Mouse (Mus musculus) limb, embryonic 10.5 days (tissue): ENCODE data around the gene Gm47791. TPM values are rescaled to one million over a fixed set of nuclear protein-coding genes. Genes with fewer than 3 reads are reported as not detected.

Experiments
- DNase-seq: peaks from one replicate; pipeline ENCODE4 v3.0.0-alpha.2; 2017; ENCODE audit warnings: low spot score
- H3K27ac ChIP-seq: fragments of 300-500 bp; sonication (generic); 2 replicates; pipeline ENCODE4 v1.5.1; 2016; ENCODE audit warnings: mild to moderate bottlenecking
- H3K27me3 ChIP-seq: fragments of 300-500 bp; sonication (generic); 2 replicates; pipeline ENCODE4 v1.6.1; 2016; ENCODE audit warnings: low read depth, mild to moderate bottlenecking; ENCODE audit not compliant: poor library complexity, severe bottlenecking
- H3K36me3 ChIP-seq: fragments of 300-500 bp; sonication (generic); 2 replicates; pipeline ENCODE4 v1.6.1; 2016; ENCODE audit warnings: mild to moderate bottlenecking, moderate library complexity
- H3K4me1 ChIP-seq: fragments of 300-500 bp; sonication (generic); 2 replicates; pipeline ENCODE4 v1.6.1; 2016
- H3K4me3 ChIP-seq: fragments of 300-500 bp; sonication (generic); 2 replicates; pipeline ENCODE4 v1.5.1; 2016; ENCODE audit warnings: mild to moderate bottlenecking, moderate library complexity
- H3K9me3 ChIP-seq: fragments of 300-500 bp; sonication (generic); replicated peaks from 2 replicates; pipeline ENCODE4 v1.6.1; 2016; ENCODE audit warnings: mild to moderate bottlenecking
- WGBS: fragments of 180-500 bp; shearing (Covaris S2); methylation state at CpG from one replicate; pipeline ENCODE4 v1.1.7; 2016; 5-methylcytosine and 5-hydroxymethylcytosine counted together
- polyA plus RNA-seq: library from polyadenylated mRNA; unstranded; fragments of >200 nt; fragmentation: Nextera tagmentation; extraction: Ambion mirVana; gene quantifications from 2 replicates; pipeline ENCODE4 v1.2.1, GENCODE M21; 2016

The Gm47791 gene
- polyA plus RNA-seq, 1 experiment from 2014 or later: not detected

DNA sequence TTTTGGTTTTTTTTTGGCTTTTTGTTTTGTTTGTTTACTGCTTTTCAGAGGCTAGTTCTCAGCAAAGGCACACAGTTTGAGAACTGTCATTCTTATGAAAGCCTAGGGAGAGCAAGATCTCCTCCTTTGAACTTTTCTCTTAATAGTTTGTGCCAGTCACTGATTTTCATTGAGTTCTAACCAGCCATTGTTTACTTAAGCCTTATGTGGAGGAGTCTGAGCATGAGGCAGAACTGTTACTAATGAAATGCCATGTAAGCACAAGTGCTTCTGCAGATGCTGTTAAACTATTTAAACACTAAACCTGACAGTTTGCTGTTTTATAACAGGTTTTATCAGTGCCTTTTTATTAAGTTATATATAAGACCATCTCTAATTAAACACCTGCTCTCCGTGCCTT, 33.0 kb downstream of the Gm47791 start:
- 97% methylated on average over 1 of the region's 1 CpGs for WGBS
- no peaks in the 10 kb centered on the region for H3K9me3 ChIP-seq

DNA sequence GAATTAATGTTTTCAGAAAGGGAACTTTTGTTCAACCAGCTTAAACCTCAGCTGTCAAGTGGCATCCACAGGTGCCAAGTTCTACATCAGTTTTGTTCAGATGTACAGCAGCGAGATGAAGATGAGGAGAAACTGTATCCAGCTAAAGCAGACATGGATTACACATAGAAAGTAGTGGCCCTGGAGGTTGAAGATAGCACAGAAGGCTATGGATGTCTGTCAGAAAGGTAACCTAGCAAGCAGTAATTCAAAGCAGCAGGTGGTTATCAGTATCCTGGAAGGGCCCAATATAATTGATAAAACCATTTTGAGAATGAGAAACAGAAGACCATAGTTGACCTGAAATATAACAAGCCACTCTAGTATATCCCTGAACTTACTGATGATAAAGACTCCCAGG, 37.7 kb downstream of the Gm47791 start:
- H3K4me3 ChIP-seq: no peak overlapping the region
- no peak for DNase-seq
- peaks cover 98% of the 10 kb centered on the region for H3K36me3 ChIP-seq
- no peaks in the 10 kb centered on the region for H3K4me1 ChIP-seq
- 89% methylated on average over 1 of the region's 1 CpGs for WGBS
- H3K27me3 ChIP-seq: no peaks in the 10 kb centered on the region
- H3K9me3 ChIP-seq: no peaks in the 10 kb centered on the region
- H3K27ac ChIP-seq: no peak overlapping the region

More for the DNA sequence above, 33.0 kb downstream of the Gm47791 start:
- H3K4me1 ChIP-seq: no peaks in the 10 kb centered on the region
- H3K27me3 ChIP-seq: no peaks in the 10 kb centered on the region
- no peak for DNase-seq
- no peak overlapping the region for H3K27ac ChIP-seq
- no peak overlapping the region for H3K4me3 ChIP-seq
- H3K36me3 ChIP-seq: peaks cover 79% of the 10 kb centered on the region

DNA sequence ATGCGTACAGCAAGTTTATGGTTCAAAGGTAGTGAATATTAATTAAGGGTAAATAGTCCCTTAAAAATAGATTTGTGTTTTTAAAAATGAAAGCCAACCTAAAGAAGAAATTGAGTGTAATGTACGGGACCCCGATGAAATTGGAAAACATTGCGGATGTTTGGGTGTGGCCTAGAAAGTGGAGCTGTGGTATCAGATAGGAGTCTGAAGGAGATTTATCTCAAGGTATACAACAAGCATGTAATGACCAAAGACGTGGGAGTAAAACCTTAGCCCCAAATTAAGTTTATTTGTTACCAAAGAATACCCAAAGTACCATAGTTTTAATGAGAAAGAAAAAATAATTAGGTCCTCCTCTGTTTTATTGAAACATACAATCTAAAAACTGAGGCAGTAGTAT, 44.6 kb downstream of the Gm47791 start:
- H3K27ac ChIP-seq: no peak overlapping the region
- WGBS: 96% methylated on average over 5 of the region's 5 CpGs
- H3K36me3 ChIP-seq: peaks cover 36% of the 10 kb centered on the region

DNA sequence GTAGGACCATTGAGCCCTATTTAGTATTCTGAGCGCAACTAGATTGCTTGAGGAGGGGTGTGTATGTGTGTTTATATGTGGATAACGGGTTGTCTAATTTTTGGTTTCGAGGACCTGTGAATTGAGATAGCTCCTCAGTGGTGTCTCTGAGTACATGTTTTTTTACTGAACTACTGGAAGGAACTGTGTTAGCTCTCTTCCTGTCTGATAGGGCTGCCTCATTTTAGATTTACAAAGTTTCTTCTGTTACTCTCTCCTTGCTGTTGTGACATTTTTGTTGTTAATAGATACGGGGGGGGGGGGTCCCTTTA, 45.2 kb downstream of the Gm47791 start:
- H3K4me1 ChIP-seq: peaks cover 9% of the 10 kb centered on the region
- 64% methylated on average over 4 of the region's 4 CpGs for WGBS
- no peaks in the 10 kb centered on the region for H3K9me3 ChIP-seq
- H3K27ac ChIP-seq: no peak overlapping the region
- no peak for DNase-seq
- 0 out of 2 replicates have a peak, but pooled peaks cover 4% of the 10 kb centered on the region for H3K27me3 ChIP-seq
- peaks cover 30% of the 10 kb centered on the region for H3K36me3 ChIP-seq
- peak overlapping the region; percentile 88 for H3K4me3 ChIP-seq

More for the DNA sequence above, 44.6 kb downstream of the Gm47791 start:
- Histone ChIP-seq H3K27me3 (0 out of 2 replicates have a peak, but pooled peaks cover 4% of the 10 kb centered on the region), H3K4me1 (peaks cover 9% of the 10 kb centered on the region), H3K9me3 (no peaks in the 10 kb centered on the region), H3K4me3 (no peak overlapping the region)
- DNase-seq: no peak

DNA sequence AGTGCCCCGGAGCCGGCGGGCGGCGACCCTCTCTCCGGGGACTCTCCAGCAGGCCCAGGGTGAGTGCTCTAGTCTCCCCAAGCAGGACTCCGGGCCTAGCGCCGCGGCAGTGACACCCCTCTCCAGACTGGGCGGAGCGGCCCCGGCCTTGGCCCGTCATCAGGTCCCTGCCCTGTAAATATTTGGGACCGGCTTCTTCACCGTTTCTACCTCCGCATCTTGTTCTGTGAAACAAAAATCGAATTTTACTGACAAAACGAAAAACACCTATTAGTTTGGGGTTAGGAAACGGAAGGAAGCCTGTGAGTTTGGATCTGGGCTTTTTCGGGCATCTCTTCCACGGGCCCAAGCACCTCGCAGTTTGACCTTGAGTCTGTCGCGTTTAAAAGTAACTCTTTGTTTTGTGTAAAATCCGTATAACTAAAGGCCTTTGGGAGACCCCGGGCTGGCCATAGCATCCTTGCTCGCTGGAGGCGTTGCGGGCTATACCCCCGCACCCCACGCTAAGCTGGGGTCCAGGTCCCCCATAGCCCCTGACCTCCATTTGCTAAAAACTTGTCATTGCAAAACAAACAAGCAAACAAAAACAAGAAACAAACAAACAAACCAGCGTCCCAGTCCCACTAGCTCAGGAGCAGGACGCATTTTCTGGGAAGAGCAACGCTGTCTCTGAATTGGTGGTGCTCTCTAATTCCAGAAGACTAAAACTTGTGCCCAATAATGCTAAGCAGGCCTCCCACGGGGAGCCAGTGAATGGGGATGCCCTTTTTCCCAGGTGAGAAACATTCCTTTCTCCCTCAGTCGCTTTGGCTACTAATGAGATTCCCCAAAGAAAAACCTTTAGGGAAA, 45.8 kb downstream of the Gm47791 start:
- no peak for DNase-seq
- H3K4me1 ChIP-seq: peaks cover 9% of the 10 kb centered on the region
- H3K27ac ChIP-seq: peak overlapping the region; percentile 97
- 0 out of 2 replicates have a peak, but pooled peaks cover 4% of the 10 kb centered on the region for H3K27me3 ChIP-seq
- WGBS: 2% methylated on average over 37 of the region's 37 CpGs
- no peaks in the 10 kb centered on the region for H3K9me3 ChIP-seq
- H3K4me3 ChIP-seq: peak overlapping the region; percentile 88
- peaks cover 24% of the 10 kb centered on the region for H3K36me3 ChIP-seq

DNA sequence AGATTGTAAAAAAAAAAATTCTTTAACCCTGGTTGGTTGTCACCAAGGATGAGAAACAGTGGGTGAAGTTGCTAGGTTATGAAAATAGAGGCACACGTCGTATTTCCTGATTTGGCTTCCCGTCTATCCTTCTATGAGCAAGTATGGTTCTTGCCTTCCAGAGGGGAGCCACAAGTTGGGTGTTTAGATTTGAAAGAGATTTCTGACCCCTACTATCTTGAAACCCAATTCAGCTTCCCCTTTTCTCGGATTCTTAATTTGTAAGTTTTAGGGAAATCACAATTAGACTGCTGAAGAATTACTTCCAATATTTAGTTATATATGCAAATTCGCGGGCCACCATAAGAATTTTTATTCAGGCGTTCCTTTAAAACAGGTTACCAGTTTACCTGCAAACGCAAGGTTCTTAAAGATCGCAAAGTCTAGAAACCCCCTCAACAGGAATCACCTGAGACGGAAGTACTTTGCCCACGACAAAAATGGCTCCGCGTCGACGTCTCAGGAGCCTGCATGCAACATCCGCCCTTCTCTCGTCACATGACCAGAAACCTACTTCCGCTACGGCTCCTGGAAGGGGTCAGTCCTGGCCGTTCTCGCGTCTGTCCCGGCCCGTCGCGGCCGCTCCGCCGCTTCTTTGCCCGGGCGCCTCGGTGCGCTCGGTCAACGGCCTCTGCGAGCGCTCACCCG, 46.6 kb downstream of the Gm47791 start, which contains the start of gene Mff:
TSS of gene Mff (plus strand) at position 552 of the 687 bp plus-strand sequence.
- WGBS: 10% methylated on average over 38 of the region's 38 CpGs
- H3K27me3 ChIP-seq: 0 out of 2 replicates have a peak, but pooled peaks cover 4% of the 10 kb centered on the region
- H3K4me1 ChIP-seq: peaks cover 9% of the 10 kb centered on the region
- H3K4me3 ChIP-seq: peak within 1 kb of the TSS; percentile 88
- H3K9me3 ChIP-seq: no peaks in the 10 kb centered on the region
- peak; percentile 96 for DNase-seq
- H3K27ac ChIP-seq: peak within 1 kb of the TSS; percentile 97
- peaks cover 16% of the 10 kb centered on the region for H3K36me3 ChIP-seq

Other genes starting within 250 kb of the Gm47791 start
- 0.05 TPM in 1 of 2 replicates, not detected in the other for gene Col4a4, start 184.4 kb downstream of the Gm47791 start, polyA plus RNA-seq
- 0.03 and 0.04 TPM in 2 replicates for gene Col4a3, start 184.3 kb downstream of the Gm47791 start, polyA plus RNA-seq
- 182 and 216 TPM in 2 replicates for gene Mff, start 46.4 kb downstream of the Gm47791 start, polyA plus RNA-seq
- 0.25 TPM in 1 of 2 replicates, not detected in the other for gene Tm4sf20, start 2.8 kb downstream of the Gm47791 start, polyA plus RNA-seq
- gene Agfg1, start 68.2 kb upstream of the Gm47791 start, polyA plus RNA-seq: 26.9 and 30.5 TPM in 2 replicates
- gene A030005L19Rik, start 142.1 kb upstream of the Gm47791 start, polyA plus RNA-seq: 0.19 TPM in 1 of 2 replicates, not detected in the other
- not detected in 2 replicates for gene A030014E15Rik, start 153.7 kb upstream of the Gm47791 start, polyA plus RNA-seq
- not detected in 2 replicates for gene Gm6217, start 160.2 kb upstream of the Gm47791 start, polyA plus RNA-seq
- gene A030003K21Rik, start 172.1 kb upstream of the Gm47791 start, polyA plus RNA-seq: not detected in 2 replicates
- not detected in 2 replicates for gene Gm7544, start 184.8 kb upstream of the Gm47791 start, polyA plus RNA-seq
- not detected in 2 replicates for gene Gm47955, start 189.0 kb upstream of the Gm47791 start, polyA plus RNA-seq
- gene Gm47959, start 229.3 kb upstream of the Gm47791 start, polyA plus RNA-seq: not detected in 2 replicates